Mouse (Mus musculus) forelimb bud, embryonic 11.5 days (tissue): ENCODE data around the gene Preb.

Experiments used
- DNase-seq: peaks from one replicate; pipeline ENCODE4 v3.0.0-alpha.2; 2012; ENCODE audit warnings: low read depth, low spot score

Preb gene

GRCm38 (mm10) chr5:30954556-30954955 lies 5.6 kb downstream of the Preb start:
- DNase-seq, result no peak

DNA sequence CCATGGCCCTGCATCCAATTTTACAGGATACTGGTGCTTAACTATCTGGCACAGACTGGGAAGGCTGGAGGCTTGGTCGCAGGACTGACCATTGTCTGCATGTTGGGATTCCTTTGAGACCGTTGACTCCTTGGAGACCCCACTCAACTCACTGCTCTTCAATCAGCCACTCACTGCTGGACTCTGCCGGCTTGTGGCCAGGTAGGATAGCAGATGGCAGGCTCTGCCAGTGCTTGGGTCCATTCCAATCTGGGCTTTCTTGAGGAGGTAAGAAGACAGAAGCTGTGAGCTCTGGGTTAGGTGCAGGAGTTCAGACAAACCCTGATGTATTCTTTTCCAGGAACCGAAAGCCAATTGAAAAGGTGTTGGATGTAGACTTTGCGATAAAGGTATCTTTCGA lies 6.1 kb downstream of the Preb start:
- no peak for DNase-seq

DNA sequence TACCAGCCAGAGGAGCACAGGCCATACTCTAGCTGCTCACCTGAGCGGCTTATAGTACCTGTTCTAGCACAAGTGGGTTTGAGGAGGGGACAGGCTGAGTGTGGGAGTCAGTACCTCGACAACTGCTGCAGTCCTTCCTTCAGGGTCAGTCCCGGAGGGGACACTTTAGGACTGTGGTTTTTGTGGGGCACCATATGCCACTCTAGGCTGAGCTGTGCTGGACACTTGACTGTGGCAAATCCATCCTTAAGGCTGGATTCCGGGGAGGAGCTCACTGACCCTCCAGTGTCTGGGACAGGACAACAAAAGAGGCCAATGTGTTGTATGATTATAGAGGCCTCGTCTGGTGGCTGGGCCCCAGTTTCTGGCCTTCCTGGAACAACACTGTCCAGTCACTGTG lies 7.6 kb downstream of the Preb start:
- no peak for DNase-seq

DNA sequence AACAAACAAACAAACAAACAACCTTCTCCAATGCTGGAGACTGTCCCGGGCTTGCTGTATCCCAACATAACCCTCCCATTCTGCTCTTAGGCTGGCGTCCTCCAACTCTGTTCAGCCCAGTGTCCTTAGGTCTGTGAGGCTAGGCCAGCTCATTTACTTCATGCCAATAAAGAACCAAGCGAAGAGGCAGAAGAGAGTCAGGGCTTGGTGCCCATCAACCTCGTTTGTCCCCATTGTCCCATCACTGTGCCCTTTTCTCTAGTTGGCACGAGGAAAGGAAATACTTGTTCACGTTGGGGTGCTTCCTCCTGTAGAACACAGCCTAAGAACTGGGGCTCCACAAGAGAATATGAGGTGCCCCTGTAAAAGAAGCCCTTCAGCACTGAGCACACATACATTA lies 8.5 kb downstream of the Preb start:
- DNase-seq, result no peak

- no peak for DNase-seq
Observed at GRCm38 (mm10) chr5:30950922-30951321, 9.2 kb downstream of the Preb start.

DNA sequence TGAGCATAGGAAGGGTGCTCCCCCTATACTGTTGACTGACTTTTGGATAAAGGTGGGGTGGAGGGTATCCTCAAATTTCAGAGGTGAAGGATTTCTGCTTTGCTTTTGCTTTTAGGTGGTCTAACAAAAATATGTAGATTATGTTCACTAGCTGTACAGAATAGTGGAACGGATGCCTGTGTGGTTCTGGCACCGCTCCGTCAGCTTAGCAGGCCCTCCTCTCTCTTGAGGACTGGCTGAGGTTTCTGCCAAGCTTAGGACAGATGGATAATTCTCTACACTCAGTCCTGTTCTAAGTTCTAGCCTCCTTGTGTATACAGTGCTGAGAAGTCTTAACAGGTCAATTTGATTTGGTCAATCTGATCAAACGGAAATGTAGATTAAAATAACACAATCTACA lies 9.7 kb downstream of the Preb start:
- DNase-seq, result no peak

DNA sequence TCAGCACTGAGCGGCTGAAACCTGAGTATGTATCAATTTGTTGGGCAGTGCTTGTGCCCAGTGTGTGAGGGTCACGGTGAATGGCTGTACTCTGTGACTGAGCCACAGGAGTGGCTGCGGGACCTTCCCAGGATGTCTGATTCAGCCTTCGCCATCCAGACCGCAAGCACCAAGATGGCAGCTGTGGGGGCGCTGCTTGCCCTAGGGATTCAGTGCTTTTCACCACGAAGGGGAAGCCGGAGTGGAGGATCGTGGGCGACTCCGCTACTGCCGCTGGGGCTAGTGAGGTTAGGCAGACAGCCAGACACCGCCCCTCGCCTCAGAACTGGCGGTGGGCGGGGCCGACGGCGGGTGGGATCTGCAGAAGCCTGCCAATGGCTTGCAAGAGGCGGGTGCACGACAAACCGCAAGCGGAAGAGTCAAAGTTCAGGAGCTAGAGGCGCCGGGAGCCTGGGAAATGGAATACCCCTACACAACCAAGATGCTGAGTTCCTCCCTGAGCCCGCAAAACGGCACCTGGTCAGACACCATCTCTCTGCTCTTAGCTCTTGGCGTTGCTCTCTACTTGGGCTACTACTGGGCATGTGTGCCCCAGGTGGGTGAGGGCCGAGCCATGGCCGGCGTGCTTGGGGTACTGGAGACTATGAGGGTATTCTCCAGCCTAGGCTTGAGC lies 10.4 kb downstream of the Preb start:
- DNase-seq, result peak; percentile 86

DNA sequence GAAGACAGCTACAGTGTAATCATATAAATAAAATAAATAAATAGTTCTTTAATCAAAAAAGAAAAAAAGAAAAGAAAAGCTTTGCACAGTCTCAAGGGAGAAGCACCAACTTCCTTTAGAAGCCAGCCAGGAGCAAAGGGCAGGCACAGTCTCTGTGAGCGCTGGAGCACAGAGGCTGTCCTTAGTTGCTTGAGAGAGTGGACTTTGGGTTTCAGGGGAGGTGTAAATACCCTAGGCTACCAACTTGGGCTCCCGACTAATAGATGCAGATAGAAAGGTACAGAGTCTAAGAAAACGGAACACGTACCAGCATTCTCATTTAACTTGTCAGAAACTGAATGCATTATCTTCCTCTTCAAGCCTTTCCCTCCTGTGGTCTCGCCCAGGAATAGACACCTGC lies 11.5 kb downstream of the Preb start:
- no peak for DNase-seq

DNA sequence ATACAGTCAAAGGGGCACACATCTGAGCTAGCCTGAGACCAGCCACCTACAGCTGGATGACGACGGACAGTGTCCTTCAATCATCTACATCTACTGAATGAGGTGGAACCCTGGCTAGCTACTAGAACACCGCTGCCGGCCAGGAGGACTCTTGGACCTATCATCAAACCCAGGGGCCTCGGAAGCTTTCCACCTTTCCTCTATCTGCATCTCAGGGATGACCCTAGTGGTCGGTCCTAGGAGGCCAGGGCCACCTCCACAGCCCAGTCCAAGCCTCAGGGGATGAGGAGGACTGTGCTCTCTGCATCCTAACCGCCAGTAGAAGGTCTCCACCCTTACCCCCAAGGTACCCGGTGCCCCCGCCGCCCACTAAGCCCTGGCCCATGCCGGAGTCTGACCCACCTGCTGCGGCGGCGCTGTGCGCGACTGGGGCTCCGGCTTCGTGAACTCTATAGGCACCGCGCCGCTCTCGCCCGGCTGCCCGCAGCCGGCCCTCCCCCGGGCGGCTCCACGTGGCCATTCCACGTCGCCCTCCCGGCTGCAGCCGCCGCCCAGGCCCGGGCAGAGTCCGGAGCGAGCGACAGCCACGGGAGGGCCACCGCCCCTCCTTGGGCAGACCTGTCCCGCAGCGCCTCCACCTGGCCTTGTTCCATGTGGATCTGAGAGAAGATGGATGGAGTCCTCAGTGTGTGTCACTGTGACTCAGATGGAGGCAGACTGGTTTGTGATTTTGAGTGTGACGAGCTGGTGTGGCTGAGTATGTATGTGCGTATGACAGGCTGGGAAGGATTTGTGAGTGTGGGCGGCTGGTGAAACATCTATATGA lies 15.0 kb downstream of the Preb start, which contains the start of gene Cgref1:
Cgref1 (minus strand) TSS at position 636 of the 826 bp plus-strand sequence.
- no peak for DNase-seq

DNA sequence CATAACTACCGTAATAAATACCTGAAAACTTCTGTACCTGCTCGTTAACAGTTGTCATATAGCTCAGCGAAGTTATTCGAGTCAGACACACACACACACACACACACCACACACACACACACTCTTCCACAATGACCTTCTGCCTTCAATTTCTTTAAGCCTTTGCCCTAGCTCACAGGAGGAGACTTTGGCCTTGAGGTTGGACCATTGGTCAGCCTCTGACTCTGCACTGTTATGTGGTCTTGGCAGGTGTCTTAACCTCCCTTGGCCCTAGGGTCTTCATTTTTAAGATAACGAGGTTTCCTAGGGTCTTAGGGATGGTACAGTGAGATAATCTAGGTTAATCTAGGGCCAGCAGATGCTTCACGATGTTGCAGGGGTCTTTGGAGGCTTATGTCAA lies 15.8 kb downstream of the Preb start:
- DNase-seq, result no peak

DNA sequence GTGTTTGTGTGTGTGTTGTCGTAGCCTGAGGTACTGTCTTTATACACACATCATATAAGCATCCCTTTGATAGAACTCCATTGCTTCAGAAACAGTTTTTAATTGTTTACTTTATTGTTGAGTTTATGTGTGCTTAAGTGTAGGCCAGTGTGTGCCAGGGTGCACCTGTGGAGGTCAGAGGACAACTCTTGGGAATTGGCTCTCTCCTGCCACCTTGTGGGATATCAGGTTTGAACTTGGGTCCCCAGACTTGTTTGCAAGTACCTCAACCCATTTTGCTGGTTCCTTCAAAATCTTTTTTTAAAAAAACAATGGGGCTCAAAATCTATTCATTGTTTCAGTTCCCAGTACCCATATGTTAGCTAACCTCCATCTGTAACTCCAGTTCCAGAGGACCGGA lies 17.2 kb downstream of the Preb start:
- no peak for DNase-seq

- no peak for DNase-seq
Observed at GRCm38 (mm10) chr5:30934725-30935461, 25.3 kb downstream of the Preb start.

- no peak for DNase-seq
Observed at GRCm38 (mm10) chr5:30933705-30934104, 26.5 kb downstream of the Preb start.

DNA sequence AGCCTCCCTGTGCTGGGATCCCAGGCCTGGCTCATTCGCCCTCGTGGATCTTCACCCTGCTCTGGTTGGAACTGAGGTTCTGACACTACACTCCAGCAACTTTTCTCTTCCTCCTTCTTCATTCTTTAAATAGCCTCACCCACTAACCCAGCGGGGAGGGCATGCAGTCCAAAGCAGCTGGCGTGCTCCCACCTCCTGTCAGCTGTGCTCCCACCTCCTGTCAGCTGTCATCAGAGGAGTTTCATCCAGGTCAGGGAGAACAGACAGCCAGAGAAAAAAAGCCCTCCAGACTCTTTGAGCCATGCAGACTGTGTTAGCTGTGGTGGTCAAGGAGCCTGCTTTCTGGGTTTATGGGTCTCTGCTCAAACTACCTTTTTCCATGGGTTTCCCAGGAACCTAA lies 28.8 kb downstream of the Preb start:
- DNase-seq, result no peak

DNA sequence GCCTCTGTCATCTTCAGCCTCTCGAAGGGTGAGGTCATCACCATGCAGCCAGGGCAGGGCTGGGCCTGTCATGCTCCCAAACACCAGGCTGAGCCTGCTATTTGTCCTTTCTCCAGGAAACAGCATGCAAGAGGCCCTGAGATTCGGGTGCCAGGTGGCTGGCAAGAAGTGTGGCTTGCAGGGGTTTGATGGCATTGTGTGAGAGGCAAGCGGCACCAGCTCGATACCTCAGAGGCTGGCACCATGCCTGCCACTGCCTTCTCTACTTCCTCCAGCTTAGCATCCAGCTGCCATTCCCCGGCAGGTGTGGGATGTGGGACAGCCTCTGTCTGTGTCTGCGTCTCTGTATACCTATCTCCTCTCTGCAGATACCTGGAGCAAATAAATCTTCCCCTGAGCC lies 29.3 kb downstream of the Preb start:
- DNase-seq, result no peak

DNA sequence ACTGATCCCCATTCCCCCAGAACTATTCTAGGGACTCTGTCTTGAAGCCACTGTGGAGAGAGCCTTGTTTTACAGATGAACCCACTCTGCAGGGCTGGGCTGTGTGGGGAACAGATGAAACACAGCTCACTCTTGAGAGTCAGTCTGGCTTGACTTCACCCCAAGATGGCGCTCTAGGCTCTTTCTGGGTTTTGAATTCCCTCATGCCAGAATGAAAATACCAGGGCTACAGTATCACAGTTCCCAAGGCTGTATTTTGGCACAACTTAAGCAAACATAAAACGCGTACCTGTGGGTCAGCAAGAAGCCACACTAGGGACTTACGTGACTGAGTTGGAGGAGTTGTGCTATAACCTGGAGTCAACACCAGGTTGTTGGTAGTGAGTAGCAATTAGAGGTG lies 30.0 kb downstream of the Preb start:
- no peak for DNase-seq

DNA sequence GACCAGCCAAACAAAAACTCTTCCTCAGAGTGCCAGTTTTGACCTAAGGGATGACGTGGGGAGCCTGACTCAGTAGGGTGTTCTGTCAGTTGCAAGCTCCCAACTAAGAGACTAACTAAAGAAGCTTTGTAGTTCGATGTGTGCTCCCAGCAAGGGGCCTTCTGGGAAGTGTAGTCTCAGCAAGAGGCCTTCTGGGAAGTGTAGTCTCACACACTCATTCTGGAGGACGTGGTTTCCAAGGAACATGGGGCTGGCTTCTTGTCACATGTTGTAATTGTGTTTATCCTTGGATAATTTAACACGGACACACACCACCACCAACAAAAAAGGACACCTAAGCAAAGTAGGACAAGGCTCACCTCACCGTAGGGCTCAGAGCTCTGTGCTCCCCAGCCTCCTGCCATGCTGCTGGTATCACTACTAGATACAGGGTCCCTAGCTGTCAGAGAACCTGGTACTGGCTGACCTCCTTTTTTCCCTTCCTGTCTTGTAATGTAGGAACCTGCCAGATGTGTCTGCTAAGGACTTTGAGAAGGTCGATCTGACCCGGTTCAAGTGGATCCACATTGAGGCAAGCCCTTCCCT lies 32.1 kb downstream of the Preb start:
- no peak for DNase-seq

GRCm38 (mm10) chr5:30926073-30926472 lies 34.1 kb downstream of the Preb start:
- DNase-seq, result no peak

GRCm38 (mm10) chr5:30925217-30925616 lies 34.9 kb downstream of the Preb start:
- DNase-seq, result no peak

DNA sequence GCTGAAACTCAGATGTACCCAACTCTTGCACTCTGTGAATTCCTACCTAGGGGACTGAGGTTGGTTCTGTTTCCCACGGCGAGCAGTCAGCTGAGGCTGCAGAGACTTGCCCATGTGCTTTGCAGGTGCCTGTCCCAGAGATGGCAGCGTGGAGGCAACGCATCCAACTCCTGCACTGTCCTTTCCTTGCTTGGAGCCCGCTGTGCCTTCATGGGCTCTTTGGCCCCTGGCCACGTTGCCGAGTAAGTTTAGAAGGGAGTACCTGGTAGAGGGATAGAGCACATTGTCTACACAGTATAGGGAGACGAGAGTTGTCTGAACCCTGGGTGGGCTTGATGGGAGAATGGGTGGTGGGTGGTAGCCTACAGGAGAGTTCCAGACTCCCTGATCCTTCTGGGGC lies 35.5 kb downstream of the Preb start:
- no peak for DNase-seq

GRCm38 (mm10) chr5:30923119-30923518 lies 37.0 kb downstream of the Preb start:
- no peak for DNase-seq

DNA sequence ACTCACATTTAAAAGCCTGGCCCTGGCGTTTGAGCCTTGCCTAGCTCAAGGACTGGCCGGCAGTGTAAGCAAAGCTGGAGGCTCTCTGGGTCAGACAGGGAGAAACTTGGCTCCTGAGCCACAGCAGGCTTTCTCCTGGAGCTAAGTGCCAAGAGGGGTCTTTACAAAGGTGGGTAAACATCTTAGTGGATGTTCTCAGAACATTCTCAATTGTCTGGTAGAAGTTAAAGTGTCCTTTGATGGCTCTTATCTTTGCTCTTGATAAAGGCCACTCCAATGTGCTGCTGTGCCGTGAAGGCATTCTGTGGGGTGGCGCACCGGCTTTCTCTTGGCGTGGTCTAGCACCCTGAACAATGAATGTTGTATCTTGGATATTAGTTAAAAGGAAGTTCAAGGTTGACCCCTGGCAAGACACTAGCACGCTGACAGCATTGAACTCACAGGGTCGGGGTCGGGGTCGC lies 37.5 kb downstream of the Preb start:
- DNase-seq, result no peak
